10 mouse cellular contexts compared by ENCODE assay signal in the genomic region with DNA sequence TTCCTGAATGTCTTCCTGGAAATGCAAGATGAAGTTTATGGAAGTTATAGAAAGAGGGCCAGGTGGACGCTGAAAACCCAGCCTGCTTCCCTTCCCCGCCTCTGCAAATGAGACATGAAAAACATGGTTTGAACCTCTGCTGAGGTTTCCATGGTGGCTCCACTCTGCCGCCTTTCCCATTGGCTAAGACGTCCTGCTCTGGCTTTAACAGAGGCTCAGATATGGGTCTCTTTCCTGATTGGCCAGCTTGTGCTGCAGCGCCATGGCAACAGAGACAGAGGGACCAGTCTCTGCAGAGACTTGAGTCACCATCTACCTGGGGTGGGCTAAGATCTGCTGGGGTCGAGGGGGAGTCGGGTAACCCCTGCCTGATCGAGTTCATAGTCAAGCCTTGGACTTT. TPM values are rescaled to one million over a fixed set of nuclear protein-coding genes. Genes with fewer than 3 reads are reported as not detected.
A peak's percentile ranks its signal among the peaks of the same experiment; 100 is the strongest.
DNase-seq lines count a peak whose midpoint lies in the region; ATAC-seq lines count a peak whose summit lies in the region.
"Had no signal": no experiment of that assay in that cellular context is flagged by ENCODE, and none has a peak within 500 bp of the region (broad histone marks: within the 10 kb centered on the region; RNA-seq: fewer than 3 reads in every experiment).

No protein-coding gene starts in this region.

- intact Hi-C loops in gastrocnemius, postnatal 14 days (cut with DNase I; ENCODE audit: low total_unique reads), result no loop called here

- peak; percentile 19 for DNase-seq in neural tube, embryonic 11.5 days (ENCODE audit: low spot score)
- DNase-seq in neural tube, embryonic 10.5 days (ENCODE audit: extremely low spot score, low spot score), result no peak
- DNase-seq in hindbrain, embryonic 14.5 days (ENCODE audit: low spot score), result peak; percentile 52
- no peak for DNase-seq in midbrain, embryonic 11.5 days (ENCODE audit: low spot score, missing footprints)
- DNase-seq in telencephalon, adult 2 months (ENCODE audit: low read depth, low spot score), result peak; percentile 93
- no peak for DNase-seq in urinary bladder, adult 18-20 months (ENCODE audit: low spot score in 2 of 2)
- no peak for DNase-seq in T-cell, adult 2 months (ENCODE audit: low spot score)
- no peak for DNase-seq in gastrocnemius, postnatal 14 days
- DNase-seq: heart, postnatal 10 days had no signal

- H3K9ac ChIP-seq in neural tube, embryonic 11.5 days (ENCODE audit: low read length), result no peak overlapping the region
- no peak overlapping the region for H3K9ac ChIP-seq in hindbrain, embryonic 14.5 days
- no peak overlapping the region for H3K9ac ChIP-seq in midbrain, embryonic 11.5 days (ENCODE audit: low read length)
- H3K9ac ChIP-seq: embryonic facial prominence, embryonic 12.5 days had no signal

- no peak overlapping the region for H3K27ac ChIP-seq in neural tube, embryonic 11.5 days (ENCODE audit: low read depth, low read length)
- peak overlapping the region; percentile 74 for H3K27ac ChIP-seq in hindbrain, embryonic 14.5 days
- no peak overlapping the region for H3K27ac ChIP-seq in midbrain, embryonic 11.5 days (ENCODE audit: low read depth, low read length)
- H3K27ac ChIP-seq: embryonic facial prominence, embryonic 12.5 days had no signal

- H3K9me3 ChIP-seq in neural tube, embryonic 11.5 days (ENCODE audit: control insufficient read depth, low read length), result no peaks in the 10 kb centered on the region
- H3K9me3 ChIP-seq in hindbrain, embryonic 14.5 days (ENCODE audit: control insufficient read depth, low read length), result no peaks in the 10 kb centered on the region
- no peaks in the 10 kb centered on the region for H3K9me3 ChIP-seq in midbrain, embryonic 11.5 days (ENCODE audit: control insufficient read depth, low read length)
- H3K9me3 ChIP-seq: embryonic facial prominence, embryonic 12.5 days had no signal

- H3K36me3 ChIP-seq in neural tube, embryonic 11.5 days (ENCODE audit: control insufficient read depth, insufficient read depth, low read length), result no peaks in the 10 kb centered on the region
- H3K36me3 ChIP-seq in hindbrain, embryonic 14.5 days (replicated peaks; ENCODE audit: control insufficient read depth, insufficient read depth), result no peaks in the 10 kb centered on the region
- H3K36me3 ChIP-seq in midbrain, embryonic 11.5 days (ENCODE audit: control insufficient read depth, insufficient read depth, low read length), result no peaks in the 10 kb centered on the region
- H3K36me3 ChIP-seq: embryonic facial prominence, embryonic 12.5 days had no signal

- H3K4me1 ChIP-seq in neural tube, embryonic 11.5 days (ENCODE audit: control insufficient read depth, insufficient read depth, low read length), result no peaks in the 10 kb centered on the region
- peaks cover 42% of the 10 kb centered on the region for H3K4me1 ChIP-seq in hindbrain, embryonic 14.5 days (replicated peaks; ENCODE audit: control insufficient read depth, insufficient read depth, low read length)
- H3K4me1 ChIP-seq in midbrain, embryonic 11.5 days (ENCODE audit: control insufficient read depth, insufficient read depth, low read length), result peaks cover 24% of the 10 kb centered on the region

- no peaks in the 10 kb centered on the region for H3K27me3 ChIP-seq in neural tube, embryonic 11.5 days (ENCODE audit: control insufficient read depth, insufficient read depth, low read length)
- no peaks in the 10 kb centered on the region for H3K27me3 ChIP-seq in hindbrain, embryonic 14.5 days (ENCODE audit: control insufficient read depth, insufficient read depth, low read length)
- no peaks in the 10 kb centered on the region for H3K27me3 ChIP-seq in midbrain, embryonic 11.5 days (ENCODE audit: control insufficient read depth, insufficient read depth, low read length)
- H3K27me3 ChIP-seq: embryonic facial prominence, embryonic 12.5 days had no signal

- no peak overlapping the region for H3K4me2 ChIP-seq in neural tube, embryonic 11.5 days (ENCODE audit: low read depth)
- peak overlapping the region; percentile 8; the same call in 1 of the 2 replicates for H3K4me2 ChIP-seq in hindbrain, embryonic 14.5 days (replicated peaks)
- no peak overlapping the region for H3K4me2 ChIP-seq in midbrain, embryonic 11.5 days
- H3K4me2 ChIP-seq: embryonic facial prominence, embryonic 12.5 days had no signal

- no peak for ATAC-seq in neural tube, embryonic 11.5 days (ENCODE audit: insufficient read depth, low FRiP score, low TSS enrichment)
- ATAC-seq in hindbrain, embryonic 14.5 days (ENCODE audit: low FRiP score), result peak; percentile 77
- ATAC-seq in midbrain, embryonic 11.5 days (ENCODE audit: low FRiP score), result peak; percentile 56; the same call in 1 of the 2 replicates

- no peak overlapping the region for H3K4me3 ChIP-seq in neural tube, embryonic 11.5 days (ENCODE audit: low read depth, low read length)
- H3K4me3 ChIP-seq in hindbrain, embryonic 14.5 days (replicated peaks; ENCODE audit: low read length), result no peak overlapping the region
- H3K4me3 ChIP-seq in midbrain, embryonic 11.5 days (ENCODE audit: low read depth, low read length), result no peak overlapping the region
- H3K4me3 ChIP-seq: embryonic facial prominence, embryonic 12.5 days had no signal

- 45% methylated on average over 8 of the region's 8 CpGs for WGBS in neural tube, embryonic 11.5 days
- 28% methylated on average over 8 of the region's 8 CpGs for WGBS in hindbrain, embryonic 14.5 days
- 43% methylated on average over 8 of the region's 8 CpGs for WGBS in midbrain, embryonic 11.5 days

RNA-seq across cellular contexts. Expression of a gene that starts 11.9 kb away (rescaled TPM):
- 483 and 486 TPM in 2 replicates for polyA plus RNA-seq in neural tube, embryonic 11.5 days (2014; fragmentation: Nextera tagmentation; extraction: Ambion mirVana)
- 745 and 907 TPM in 2 replicates for polyA plus RNA-seq in hindbrain, embryonic 14.5 days (2014; fragmentation: Nextera tagmentation; extraction: Ambion mirVana)
- polyA plus RNA-seq in midbrain, embryonic 11.5 days (2014; fragmentation: Nextera tagmentation; extraction: Ambion mirVana), result 487 and 530 TPM in 2 replicates
- total RNA-seq in gastrocnemius, postnatal 14 days (2021), result 10 to 100 TPM; 68.9 to 81.7 TPM

Comparison
In these comparisons a context has a peak if more than half of its experiments do, and no peak if none do; other contexts are left out.
1. DNase-seq: peak in neural tube, embryonic 11.5 days (single experiment), hindbrain, embryonic 14.5 days (single experiment) and telencephalon, adult 2 months (single experiment); none in neural tube, embryonic 10.5 days (single experiment), midbrain, embryonic 11.5 days (single experiment), urinary bladder, adult 18-20 months (0 of 2), T-cell, adult 2 months (single experiment) and gastrocnemius, postnatal 14 days (single experiment).